Mouse (Mus musculus) ES-Bruce4 (cell line): ENCODE results near the gene Grhl3.

Experiments
- CTCF ChIP-seq: IDR thresholded peaks from one replicate; pipeline ENCODE4 v1.8.1; 2011; ENCODE audit warnings: low read depth, low read length
- POLR2A ChIP-seq: IDR thresholded peaks from one replicate; pipeline ENCODE4 v1.8.1; 2011; ENCODE audit warnings: low read length; ENCODE audit not compliant: insufficient read depth

GRCm38 (mm10) chr4:135501587-135501986 lies 71.8 kb downstream of the Grhl3 start:
- TF ChIP-seq CTCF (no peak), POLR2A (no peak)
